Mouse (Mus musculus): Measurements from ENCODE around the gene Spatc1l.

Spatc1l gene

DNA sequence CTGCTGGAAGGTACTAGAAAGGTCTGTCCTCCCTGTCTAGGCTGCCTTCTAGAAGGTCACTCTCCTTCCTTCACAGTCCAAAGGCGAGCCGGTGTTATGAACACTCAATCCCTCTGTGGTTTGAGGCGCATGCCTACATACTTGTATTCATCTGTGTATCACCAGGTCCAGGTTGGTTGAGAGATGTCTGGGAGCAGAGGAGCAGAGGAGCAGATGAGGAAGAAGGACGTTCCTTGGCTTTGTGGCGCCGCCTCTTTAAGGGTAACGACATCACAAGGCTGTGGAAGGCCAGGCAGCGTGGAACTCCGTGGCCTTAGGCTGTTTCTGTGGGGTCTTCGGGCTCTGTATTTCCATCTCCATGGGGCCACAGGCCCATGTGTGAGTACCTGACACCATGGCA is at the start of gene Spatc1l:
TSS of gene Spatc1l (plus strand) at position 301 of the 400 bp plus-strand sequence.
- DNase-seq (ENCODE audit: low spot score): no peak

DNA sequence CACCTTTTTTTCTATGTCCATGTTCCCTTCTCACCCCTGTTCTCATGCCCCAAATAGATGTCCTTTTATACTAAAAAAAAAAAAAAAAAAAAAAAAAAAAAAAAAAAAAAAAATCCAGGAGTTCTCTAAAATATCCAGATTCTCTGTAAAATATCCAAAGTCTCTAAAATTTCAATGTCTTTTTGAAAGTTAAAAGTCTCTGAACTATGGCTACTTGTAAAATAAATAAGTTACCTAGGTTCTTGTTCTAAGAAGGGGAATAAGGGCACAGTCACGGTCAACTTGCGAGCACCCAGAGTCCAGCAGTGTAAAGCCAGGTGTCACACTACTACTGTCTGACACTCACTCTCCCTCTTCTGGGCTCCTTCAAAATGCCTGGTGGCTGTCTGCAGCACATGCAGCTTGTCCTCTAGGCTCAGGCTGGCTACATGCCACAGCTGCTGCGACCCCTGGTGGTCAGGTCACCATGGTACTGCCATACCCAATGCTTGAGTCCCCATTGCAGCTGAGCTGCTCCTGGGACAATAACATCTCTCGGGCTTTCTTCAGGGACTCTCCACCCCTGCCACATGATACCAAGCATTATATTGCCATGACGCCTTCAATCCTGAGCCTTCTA is 49.0 kb upstream of the Spatc1l start:
- DNase-seq (ENCODE audit: low spot score): peak; percentile 45

DNA sequence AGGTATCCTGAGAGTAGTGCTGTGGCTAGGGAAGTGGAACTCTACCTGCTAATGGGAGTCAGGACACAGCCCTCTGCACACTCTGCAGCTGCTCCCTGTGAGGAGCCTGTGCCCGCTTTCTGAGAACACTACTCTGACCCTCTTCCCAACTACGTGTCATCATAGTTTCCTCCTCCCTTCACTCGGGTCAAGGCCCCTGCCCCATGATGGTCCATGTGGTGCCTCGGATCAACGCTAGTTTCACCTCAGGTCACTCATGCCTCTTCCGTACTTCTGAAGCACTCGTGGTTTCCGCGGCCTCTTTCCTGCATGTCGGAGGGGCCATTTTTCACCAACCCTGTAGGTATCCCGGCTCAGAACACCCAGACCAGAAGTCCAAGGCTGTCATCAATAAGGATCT is 31.1 kb upstream of the Spatc1l start:
- DNase-seq (ENCODE audit: low spot score): no peak

DNA sequence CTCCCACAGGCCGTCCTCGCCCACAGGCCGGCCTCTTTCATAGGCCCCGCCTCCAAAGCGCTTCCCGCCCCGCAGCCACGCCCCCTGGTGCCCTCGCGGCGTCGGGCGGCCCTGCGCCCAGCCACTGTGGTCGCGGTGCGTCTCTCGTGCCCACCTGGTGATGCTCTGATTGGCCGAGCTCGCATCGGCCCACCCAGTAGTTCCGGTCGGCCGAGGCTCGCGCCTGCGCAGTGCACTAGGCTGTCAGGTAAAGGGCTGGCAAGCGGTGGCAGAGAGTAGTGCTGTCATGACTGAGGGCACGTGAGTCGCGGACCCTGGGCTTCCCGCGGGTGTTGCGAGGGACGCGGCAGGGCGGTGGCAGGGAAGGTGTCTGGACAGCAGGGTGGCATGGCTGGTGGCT is 30.7 kb upstream of the Spatc1l start, which contains the start of gene Lss:
TSS of gene Lss (plus strand) at position 214 of the 400 bp plus-strand sequence.
- DNase-seq (ENCODE audit: low spot score): peak; percentile 97

DNA sequence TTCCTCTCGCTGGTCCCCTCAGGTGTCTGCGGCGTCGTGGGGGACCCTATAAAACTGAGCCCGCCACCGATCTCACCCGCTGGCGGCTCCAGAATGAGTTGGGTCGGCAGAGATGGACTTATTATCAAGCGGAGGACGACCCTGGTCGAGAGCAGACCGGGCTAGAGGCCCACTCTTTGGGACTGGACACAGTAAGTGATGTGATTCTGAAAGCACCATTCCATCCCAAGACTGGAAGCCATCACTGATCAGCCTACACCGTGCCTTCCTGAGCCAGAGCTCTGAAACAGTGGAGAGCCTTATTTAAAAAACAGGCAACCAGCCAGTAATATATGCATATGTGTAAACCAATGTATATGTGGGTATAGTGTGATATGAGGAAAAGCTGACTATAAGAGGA is 30.2 kb upstream of the Spatc1l start:
- no peak for DNase-seq (ENCODE audit: low spot score)

DNA sequence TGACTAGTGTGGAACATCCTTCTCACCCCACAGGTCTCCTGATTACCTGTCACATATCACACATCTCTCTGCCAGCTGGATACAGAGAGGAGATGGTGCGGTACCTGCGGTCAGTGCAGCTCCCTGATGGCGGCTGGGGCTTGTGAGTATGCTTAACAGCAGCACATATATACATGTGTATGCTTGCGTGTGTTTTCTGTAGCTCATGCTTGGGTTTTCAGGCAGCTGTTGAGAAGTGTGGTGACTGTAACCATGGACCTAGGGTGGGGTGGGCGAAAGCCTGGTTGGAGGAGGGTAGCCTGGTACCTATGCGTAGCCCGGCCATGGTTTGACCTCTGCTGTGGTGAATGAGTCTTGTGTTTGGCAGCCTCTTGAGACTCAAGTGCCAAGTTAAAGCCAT is 26.5 kb upstream of the Spatc1l start:
- DNase-seq (ENCODE audit: low spot score): no peak

DNA sequence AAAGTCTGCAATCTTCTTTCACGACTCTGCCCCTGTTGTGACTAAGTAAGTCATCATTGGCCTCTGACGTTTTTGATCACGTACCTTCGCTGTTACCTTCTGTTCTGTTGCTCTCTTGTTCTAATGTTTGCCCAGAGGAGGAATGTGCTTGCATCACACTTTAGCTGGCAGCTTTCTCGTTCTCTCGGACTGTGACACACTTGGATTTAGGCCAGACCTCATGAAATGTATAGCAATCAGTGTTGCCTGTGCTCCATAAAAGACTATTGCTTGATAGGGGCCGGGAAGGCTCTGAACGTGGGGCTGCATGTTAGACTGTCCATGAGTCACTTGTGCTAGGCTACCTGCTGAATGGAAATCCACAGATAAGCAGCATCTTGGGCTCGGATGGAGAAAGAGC is 24.5 kb upstream of the Spatc1l start:
- DNase-seq (ENCODE audit: low spot score): no peak

DNA sequence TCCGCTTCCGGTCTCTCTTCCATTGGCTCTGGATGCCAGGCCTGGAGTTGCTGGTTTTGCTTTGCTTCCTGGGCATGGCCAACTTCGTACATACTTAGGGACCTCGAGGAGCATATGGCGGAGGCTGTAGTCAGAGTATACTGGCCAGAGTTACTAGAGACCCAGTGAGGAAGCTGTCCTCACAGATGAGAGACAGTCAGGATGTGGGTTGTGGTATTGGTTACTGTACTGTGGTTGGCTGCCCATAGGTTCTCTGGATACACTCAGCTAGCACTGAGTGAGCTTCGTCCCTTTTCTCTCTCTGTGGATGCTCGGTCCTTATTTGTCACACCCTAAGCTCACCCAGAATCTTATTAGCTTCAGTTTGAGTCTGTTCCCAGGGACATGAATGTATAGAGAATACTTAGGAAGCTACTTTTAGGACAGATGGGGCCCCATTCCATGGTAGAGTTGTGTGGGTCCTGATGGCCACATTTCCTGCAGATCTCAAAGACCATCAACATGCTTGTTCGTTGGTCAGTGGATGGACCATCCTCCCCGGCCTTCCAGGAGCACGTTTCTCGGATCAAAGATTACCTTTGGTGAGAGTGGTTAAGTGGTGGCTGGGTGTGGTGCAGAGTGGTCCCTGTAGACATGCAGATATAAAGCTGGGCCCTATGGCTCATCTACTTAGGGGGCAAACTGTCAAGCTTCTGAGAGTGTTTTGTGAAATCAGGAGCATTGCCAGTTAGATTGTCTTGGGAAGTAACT is 20.6 kb upstream of the Spatc1l start:
- DNase-seq (ENCODE audit: low spot score): no peak

DNA sequence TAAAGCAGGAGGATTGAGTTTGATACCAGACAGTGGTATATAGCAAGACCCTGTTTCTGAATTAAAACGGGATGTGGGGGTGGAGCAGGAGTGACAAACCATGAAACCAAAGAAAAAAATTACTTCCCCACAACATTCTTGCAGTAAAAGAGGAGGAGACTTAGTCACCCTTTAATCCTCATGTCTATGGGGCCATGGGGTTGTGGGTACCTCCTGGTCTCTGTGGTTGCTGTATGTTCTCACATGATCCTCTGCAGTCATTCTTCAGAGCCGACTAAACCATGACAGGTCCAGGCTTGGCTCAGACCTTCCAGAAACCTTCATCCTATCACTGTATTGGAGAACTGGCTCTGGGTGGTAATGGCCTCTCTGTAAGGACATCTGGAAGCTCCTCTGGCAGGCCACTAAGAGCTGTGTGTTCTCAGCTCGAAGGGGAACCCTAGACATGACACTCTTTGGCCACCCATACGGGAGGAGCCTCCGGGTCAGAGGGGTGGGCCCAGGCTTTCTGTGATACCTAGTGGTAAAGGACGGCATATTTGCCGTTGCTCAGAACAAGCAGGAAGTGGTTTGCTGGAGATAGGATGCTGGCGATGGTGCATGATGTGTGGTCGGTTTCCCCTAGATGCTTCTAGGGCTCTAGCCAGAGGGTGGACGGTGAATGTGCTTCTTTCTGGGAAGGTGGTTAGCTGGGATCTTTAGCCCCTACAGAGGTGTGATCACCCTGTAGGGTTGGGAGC is 19.3 kb upstream of the Spatc1l start:
- no peak for DNase-seq (ENCODE audit: low spot score)

DNA sequence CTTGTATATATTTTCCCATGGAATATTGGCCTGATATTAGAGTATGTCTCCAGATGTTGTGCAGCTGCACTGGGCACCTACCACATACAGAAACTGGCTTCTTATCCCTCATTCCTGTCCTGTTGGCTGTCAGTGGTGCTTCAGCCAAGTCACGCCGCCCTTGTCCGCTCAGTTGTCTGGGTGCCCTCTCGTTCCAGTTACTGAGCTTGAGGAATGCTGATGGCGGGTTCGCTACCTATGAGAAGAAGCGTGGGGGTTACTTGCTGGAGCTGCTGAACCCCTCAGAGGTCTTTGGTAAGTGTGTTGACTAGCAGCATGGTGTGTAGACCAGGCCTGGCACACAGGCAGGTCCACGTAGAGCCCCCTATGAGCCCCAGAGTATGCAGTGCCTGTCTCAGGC is 15.5 kb upstream of the Spatc1l start:
- no peak for DNase-seq (ENCODE audit: low spot score)

DNA sequence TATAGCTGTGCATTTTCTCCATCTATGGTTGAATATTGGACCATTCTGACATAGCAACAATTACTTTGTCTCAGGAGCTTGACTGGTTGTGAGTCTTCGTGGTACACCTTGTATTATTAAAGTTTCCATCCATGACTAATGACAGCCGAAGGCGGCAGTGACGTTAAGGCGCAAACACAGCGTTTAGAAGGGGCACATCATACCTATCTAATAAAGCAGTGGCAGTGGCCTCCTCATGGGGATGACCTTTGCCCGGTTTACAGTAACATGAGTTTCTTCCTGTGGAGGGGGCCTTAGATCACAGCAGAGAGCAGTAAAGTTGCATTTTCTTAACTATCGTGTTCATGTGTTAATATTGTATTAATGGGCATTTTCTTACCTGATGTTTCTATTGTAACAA is 13.9 kb upstream of the Spatc1l start:
- no peak for DNase-seq (ENCODE audit: low spot score)

DNA sequence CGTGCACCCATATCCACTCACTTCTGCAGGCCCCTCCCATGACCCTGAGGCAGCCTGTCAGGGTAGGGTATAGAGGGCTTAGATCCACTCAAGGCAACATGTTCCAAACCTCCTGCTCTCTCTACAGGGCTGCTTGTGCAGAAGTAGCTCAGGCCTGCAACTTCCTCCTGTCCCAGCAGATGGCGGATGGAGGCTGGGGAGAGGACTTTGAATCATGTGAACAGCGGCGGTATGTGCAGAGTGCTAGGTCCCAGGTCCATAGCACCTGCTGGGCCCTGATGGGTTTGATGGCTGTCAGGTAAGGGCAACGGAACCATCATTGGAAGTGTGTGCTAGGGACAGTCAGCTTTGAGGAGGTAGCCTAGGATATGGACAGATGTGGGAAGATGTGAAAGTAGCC is 11.6 kb upstream of the Spatc1l start:
- no peak for DNase-seq (ENCODE audit: low spot score)

DNA sequence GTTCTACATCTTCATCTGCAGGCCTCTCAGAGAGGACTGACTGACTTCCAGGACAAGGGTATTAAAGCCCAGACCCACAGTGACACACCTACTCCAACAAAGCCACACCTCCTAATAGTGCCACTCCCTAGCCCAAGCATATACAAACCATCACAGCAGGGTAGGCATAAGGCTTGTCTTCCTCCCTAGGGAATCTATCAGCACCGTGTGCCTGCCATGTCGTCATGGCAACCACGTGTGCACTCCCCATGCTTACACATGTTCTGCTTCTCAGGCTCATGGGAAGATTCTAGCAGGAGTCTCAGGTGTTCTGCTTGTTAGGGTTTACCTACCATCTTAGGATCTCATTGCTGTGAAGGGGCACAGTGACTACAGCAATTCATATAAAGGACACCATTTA is 10.5 kb upstream of the Spatc1l start:
- DNase-seq (ENCODE audit: low spot score): no peak

DNA sequence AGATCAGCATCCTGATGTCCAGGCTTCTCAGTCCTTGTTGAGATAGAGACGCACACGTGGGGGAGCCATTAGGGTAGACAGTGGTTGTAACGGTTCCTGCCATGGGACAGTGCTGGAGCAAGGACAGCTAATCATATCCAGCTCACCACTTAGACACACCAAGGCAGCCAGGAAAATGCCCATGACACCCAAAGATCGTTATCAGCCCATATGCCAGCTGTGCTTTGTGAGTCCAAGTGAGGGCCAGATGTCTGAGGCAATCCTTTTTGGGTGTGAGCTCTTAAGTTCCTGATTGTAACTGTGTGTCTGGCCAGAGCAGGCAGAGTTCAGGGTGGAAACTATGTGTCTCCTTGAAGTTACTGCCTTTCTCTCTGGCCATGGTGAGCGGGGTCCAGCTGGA is 8.0 kb upstream of the Spatc1l start:
- DNase-seq (ENCODE audit: low spot score): no peak

DNA sequence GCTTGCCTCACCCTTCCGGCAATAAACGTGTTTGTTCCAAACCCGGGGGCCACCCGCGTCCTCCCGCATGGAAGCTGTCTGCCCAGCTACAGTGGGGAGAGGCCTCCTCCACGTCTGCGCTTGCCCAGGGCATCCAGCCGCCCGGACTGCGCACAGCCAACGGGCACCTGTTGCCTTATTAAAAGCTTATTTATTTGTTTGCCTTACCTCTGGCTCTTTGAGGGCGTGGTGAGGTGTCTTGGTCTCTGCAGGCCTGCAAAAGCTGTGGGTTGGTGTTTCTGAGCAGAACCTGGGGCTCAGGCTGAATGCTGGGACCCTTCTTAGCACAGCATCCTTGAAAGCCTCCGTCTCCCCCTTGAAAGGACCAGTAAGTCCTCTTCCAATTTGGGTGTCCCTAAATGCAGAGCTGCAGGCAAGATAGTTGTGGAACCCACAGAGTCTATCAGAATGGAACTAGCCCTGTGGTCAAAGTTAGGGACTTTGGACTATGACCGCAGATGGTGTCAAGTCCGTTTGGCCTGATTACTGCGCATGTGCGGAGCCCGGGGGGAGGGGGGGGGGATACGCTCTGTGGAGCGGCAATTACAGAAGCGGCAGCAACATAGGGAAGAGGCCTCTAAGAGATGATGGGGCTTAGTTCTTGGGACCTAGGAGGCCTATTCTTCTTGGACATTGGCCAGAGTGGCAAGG is 8.1 kb downstream of the Spatc1l start:
- no peak for DNase-seq (ENCODE audit: low spot score)

DNA sequence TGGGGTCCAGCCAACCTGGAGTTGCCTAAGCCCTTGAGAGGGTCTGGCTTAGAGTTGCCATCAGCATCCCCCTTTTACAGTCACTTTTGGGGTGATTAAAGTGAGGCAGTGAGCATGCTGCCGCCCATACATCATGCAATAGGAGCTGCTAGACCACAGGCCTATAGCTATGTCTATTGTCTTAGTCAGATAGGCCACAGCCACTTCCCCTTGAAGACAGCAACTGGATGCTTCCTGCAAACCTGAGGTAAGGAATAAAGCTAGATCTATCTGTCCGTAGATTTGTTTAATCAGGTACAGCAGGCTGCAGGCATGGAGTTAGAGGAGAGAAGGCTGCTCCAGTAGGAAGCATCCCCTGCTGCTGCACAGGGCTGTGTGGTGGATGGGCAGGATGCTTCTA is 9.0 kb downstream of the Spatc1l start:
- no peak for DNase-seq (ENCODE audit: low spot score)

DNA sequence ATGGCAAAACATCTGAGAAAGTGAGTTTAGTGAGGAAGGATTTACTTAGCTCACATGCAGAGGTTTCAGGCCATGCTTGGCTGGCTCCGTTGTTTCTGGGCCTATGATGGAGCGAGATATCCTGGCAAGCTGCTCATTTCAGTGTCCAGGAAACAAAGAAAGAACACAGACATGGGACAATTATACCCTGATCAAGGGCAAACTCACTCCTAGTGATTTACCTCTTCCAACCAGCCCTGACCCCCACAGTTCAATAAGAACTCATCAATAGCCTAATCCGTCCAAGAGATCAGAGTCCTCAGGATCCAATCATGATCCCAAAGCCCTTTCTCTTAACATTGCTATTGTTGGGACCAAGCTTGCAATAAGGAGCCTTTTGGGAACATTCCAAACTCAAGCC is 10.1 kb downstream of the Spatc1l start:
- DNase-seq (ENCODE audit: low spot score): no peak

DNA sequence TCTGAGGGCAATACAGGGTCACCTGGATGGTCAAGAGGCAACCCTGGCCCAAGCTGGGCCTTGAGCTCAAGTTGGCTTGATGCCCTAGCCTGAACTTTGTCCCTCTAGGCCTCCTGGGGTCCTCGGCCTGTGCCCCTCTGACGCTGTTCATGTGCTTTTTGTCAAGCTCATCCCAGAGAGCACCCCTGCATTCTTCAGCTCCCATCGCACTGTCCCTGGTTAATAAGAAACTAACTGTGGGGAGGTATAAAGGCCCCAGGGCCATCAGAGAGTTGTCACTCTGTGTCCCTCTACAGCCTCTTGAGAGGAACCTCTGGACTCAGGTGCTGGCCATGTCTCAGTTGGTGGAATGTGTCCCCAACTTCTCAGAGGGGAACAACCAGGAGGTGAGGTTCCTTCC is 13.3 kb downstream of the Spatc1l start, which contains the start of gene Ftcd:
TSS of gene Ftcd (plus strand) at position 275 of the 400 bp plus-strand sequence.
- DNase-seq (ENCODE audit: low spot score): no peak

DNA sequence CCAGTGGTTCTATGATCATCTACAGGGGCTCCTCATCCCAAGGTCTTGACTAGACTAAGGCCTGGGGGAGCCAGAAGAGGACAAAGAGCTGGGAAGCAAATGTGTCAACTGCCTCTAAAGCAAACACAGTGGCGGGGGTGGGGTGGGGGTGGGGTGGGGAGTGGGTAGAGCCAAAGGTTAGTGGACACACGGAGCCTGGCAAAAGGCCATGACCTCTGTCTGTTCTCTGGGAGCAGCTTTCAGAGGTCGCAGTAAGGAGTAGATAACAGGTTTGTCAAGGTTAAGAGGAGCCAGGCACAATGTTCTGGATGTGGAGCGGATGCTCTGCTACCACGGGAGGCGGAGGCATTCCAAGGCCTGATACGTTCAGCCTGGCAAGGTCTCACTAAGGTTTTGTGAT is 14.8 kb downstream of the Spatc1l start:
- no peak for DNase-seq (ENCODE audit: low spot score)

DNA sequence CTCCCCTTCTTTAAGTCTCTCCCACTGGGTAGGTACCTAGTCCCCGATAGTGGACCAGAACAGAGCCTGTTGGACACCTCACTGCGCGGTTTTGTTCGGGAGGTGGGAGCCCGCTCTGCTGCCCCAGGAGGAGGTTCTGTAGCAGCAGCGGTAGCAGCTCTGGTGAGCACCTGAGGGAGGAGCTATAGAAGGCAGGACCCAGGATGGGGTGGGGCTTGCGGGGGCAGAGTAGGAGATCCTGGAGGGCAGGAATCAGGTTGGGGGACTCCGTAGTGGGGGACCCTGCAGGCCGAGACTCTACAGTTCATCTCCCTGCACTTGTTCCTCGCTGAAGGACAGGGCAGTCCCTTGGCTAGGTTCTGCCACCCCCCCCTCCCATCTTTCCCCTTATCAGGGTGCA is 22.1 kb downstream of the Spatc1l start:
- no peak for DNase-seq (ENCODE audit: low spot score)

DNA sequence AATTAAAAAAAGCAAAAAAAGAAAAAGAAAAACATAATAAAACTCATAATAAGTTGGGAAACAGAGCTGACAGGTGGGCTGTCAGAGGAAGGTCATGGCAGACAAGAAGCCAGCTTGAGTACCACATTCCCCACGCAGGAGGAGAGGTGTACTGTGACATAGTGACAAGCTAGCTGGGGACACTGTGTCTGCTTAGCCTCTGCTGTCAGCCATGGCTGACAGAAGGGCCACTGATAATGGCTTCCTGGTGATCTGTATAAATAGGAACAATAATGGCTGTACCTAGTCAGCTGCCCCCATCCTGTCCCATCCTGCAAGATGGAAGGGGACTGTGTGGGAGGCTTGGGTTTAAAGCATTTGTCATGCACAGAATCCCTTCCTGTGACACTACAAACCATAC is 24.1 kb downstream of the Spatc1l start:
- no peak for DNase-seq (ENCODE audit: low spot score)

DNA sequence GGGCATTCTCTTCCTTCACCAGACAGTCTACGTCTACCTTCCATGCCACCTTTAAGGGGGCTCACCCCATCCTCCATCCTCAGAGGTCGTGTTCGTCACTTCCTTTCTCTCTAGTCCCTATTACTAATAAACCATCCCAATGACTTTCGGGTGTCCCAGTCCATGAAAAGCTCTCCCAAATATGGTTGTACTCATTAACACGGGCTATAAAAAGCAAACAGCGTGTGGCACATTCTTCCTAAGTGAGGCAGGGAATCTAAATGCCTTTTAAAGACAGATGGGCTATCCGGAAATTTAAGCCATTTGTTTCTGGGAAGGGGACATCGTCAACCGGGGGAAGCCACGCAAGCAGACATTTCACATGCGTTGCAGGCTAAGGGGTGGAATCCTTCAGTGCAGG is 28.1 kb downstream of the Spatc1l start:
- no peak for DNase-seq (ENCODE audit: low spot score)

DNA sequence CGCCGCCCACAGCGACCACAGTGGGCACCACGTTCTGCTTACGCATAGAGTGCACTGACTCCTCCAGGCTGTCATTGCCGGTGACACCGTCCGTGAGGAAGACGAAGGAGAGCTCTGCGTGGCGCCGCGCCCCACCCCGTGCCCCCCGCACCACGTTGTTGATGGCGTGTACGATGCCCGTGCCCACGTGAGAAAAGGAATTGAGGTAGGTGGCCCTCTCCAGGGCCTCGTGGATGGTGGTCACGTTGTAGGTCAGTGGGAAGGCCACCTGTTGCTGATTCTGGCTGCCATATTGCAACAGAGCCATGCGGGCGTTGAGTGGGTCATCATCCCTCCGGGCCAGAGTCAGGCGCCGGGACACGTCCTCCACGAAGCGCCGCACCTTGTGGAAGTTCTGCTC is 34.3 kb downstream of the Spatc1l start:
- DNase-seq (ENCODE audit: low spot score): no peak

Measured in layer of hippocampus, adult 11-12 months (tissue).